Mouse (Mus musculus) CH12.LX (cell line): ENCODE measurements around the gene Cby1. TPM values are rescaled to one million over a fixed set of nuclear protein-coding genes. Genes with fewer than 3 reads are reported as not detected.
"Not testable (repeated sequence)": the region's sequence is repeated elsewhere in the genome, so short reads cannot be mapped to it uniquely, and the experiment has no call there.

Experiments used
- DNase-seq: peaks from one replicate; pipeline ENCODE4 v3.0.0-alpha.2; 2013; ENCODE audit errors: extremely low read depth
- H3K27ac ChIP-seq: 2 replicates; pipeline ENCODE4 v1.5.1; 2012; ENCODE audit warnings: low read depth, mild to moderate bottlenecking, control low read depth, moderate library complexity; ENCODE audit not compliant: insufficient read depth
- H3K27me3 ChIP-seq: replicated peaks from 2 replicates; pipeline ENCODE3; 2012; ENCODE audit warnings: inconsistent platforms
- H3K36me3 ChIP-seq, 2 experiments: replicated peaks in 1 of 2; 2 replicates each; pipeline versions ENCODE3 to v1.6.1; 2012; ENCODE audit warnings: inconsistent platforms in 1 of 2, low read length in 1 of 2, mild to moderate bottlenecking in 1 of 2, mixed read lengths in 1 of 2, moderate library complexity in 1 of 2; ENCODE audit not compliant: control insufficient read depth in 1 of 2, insufficient read depth in 1 of 2
- H3K4me1 ChIP-seq, 2 experiments: 2 replicates each; pipeline ENCODE4 v1.6.1; 2012; ENCODE audit warnings: inconsistent platforms in 1 of 2, moderate library complexity in 1 of 2; ENCODE audit not compliant: insufficient read depth in 2 of 2, control insufficient read depth in 1 of 2
- H3K4me2 ChIP-seq: 2 replicates; pipeline ENCODE4 v1.6.1; 2012; ENCODE audit warnings: low read depth, mild to moderate bottlenecking, control low read depth; ENCODE audit not compliant: poor library complexity, insufficient read depth, severe bottlenecking
- H3K4me3 ChIP-seq, 3 experiments: fragments of 150-350 bp in 1 of 3; sonication (generic) in 1 of 3; replicated peaks in 1 of 3; 2 replicates each; pipeline versions ENCODE3 to v1.5.1; 2011 to 2012; ENCODE audit warnings: low read depth in 2 of 3, low read length in 2 of 3, mild to moderate bottlenecking in 2 of 3, moderate library complexity in 2 of 3, control low read depth in 1 of 3, improper control_type of control experiment in 1 of 3, inconsistent platforms in 1 of 3, mixed read lengths in 1 of 3; ENCODE audit not compliant: poor library complexity in 1 of 3
- H3K79me2 ChIP-seq: replicated peaks from 2 replicates; pipeline ENCODE4 v1.6.1; 2012; ENCODE audit warnings: mild to moderate bottlenecking, moderate library complexity; ENCODE audit not compliant: control insufficient read depth, poor library complexity, insufficient read depth, severe bottlenecking; ENCODE audit errors: extremely low read depth
- H3K9ac ChIP-seq: 2 replicates; pipeline ENCODE4 v1.6.1; 2012; ENCODE audit warnings: low read depth, mild to moderate bottlenecking, control low read depth, moderate library complexity; ENCODE audit not compliant: insufficient read depth
- H3K9me3 ChIP-seq: replicated peaks from 2 replicates; pipeline ENCODE3; 2012; ENCODE audit warnings: low read length, inconsistent platforms, mixed read lengths
- BHLHE40 ChIP-seq: IDR thresholded peaks from 2 replicates; pipeline ENCODE4 v1.6.1; 2011; ENCODE audit warnings: mild to moderate bottlenecking, low read depth, low read length, improper control_type of control experiment
- CTCF ChIP-seq, 2 experiments: IDR thresholded peaks in 1 of 2; conservative IDR thresholded peaks in 1 of 2; 2 replicates each; pipeline ENCODE4 v1.5.1; 2011 to 2012; ENCODE audit warnings: low read depth in 2 of 2, low read length in 2 of 2, improper control_type of control experiment in 1 of 2, inconsistent platforms in 1 of 2, mild to moderate bottlenecking in 1 of 2, moderate library complexity in 1 of 2
- E2F4 ChIP-seq: IDR thresholded peaks from 2 replicates; pipeline ENCODE4 v1.6.1; 2011; ENCODE audit warnings: low read depth, low read length, improper control_type of control experiment; ENCODE audit not compliant: insufficient replicate concordance
- ELF1 ChIP-seq: IDR thresholded peaks from 2 replicates; pipeline ENCODE4 v1.6.1; 2014; ENCODE audit warnings: low read depth, mild to moderate bottlenecking, inconsistent platforms, low read length, improper control_type of control experiment
- EP300 ChIP-seq: IDR thresholded peaks from 2 replicates; pipeline ENCODE4 v1.6.1; 2011; ENCODE audit warnings: low read length, improper control_type of control experiment
- HCFC1 ChIP-seq: IDR thresholded peaks from 2 replicates; pipeline ENCODE4 v1.6.1; 2012; ENCODE audit warnings: low read depth, mild to moderate bottlenecking, inconsistent platforms, low read length, improper control_type of control experiment
- MAX ChIP-seq: IDR thresholded peaks from 2 replicates; pipeline ENCODE4 v1.6.1; 2011; ENCODE audit warnings: low read length, improper control_type of control experiment
- MEF2A ChIP-seq: IDR thresholded peaks from 2 replicates; pipeline ENCODE4 v1.6.1; 2014; ENCODE audit warnings: low read depth, mild to moderate bottlenecking, inconsistent platforms, low read length, improper control_type of control experiment, borderline replicate concordance
- MXI1 ChIP-seq: IDR thresholded peaks from 2 replicates; pipeline ENCODE4 v1.6.1; 2011; ENCODE audit warnings: mild to moderate bottlenecking, low read depth, low read length, improper control_type of control experiment
- NELFE ChIP-seq: IDR thresholded peaks from 2 replicates; pipeline ENCODE4 v1.6.1; 2011; ENCODE audit warnings: low read depth, low read length, improper control_type of control experiment
- NRF1 ChIP-seq: IDR thresholded peaks from 2 replicates; pipeline ENCODE4 v1.6.1; 2014; ENCODE audit warnings: low read depth, mild to moderate bottlenecking, inconsistent platforms, low read length, improper control_type of control experiment, moderate library complexity
- PAX5 ChIP-seq: IDR thresholded peaks from 2 replicates; pipeline ENCODE4 v1.6.1; 2012; ENCODE audit warnings: low read length, inconsistent platforms, mixed read lengths
- POLR2A ChIP-seq: IDR thresholded peaks from 2 replicates; pipeline ENCODE4 v1.6.1; 2011; ENCODE audit warnings: low read depth, mild to moderate bottlenecking, improper control_type of control experiment, low read length
- POLR2AphosphoS2 ChIP-seq: IDR thresholded peaks from 2 replicates; pipeline ENCODE4 v1.6.1; 2011; ENCODE audit warnings: low read depth, low read length, improper control_type of control experiment
- SIN3A ChIP-seq: IDR thresholded peaks from 2 replicates; pipeline ENCODE4 v1.6.1; 2012; ENCODE audit warnings: low read length, improper control_type of control experiment, inconsistent platforms
- SMC3 ChIP-seq: IDR thresholded peaks from 2 replicates; pipeline ENCODE4 v1.6.1; 2011; ENCODE audit warnings: low read depth, low read length, improper control_type of control experiment
- TBP ChIP-seq: conservative IDR thresholded peaks from 2 replicates; pipeline ENCODE4 v1.6.1; 2011; ENCODE audit warnings: low read depth, low read length, improper control_type of control experiment
- UBTF ChIP-seq: IDR thresholded peaks from 2 replicates; pipeline ENCODE4 v1.6.1; 2012; ENCODE audit warnings: low read depth, mild to moderate bottlenecking, inconsistent platforms, low read length, improper control_type of control experiment, moderate library complexity
- USF2 ChIP-seq: conservative IDR thresholded peaks from 2 replicates; pipeline ENCODE4 v1.6.1; 2011; ENCODE audit warnings: low read depth, low read length, improper control_type of control experiment
- ZC3H11A ChIP-seq: IDR thresholded peaks from 2 replicates; pipeline ENCODE4 v1.6.1; 2012; ENCODE audit warnings: low read depth, mild to moderate bottlenecking, inconsistent platforms, low read length, improper control_type of control experiment
- ZKSCAN1 ChIP-seq: IDR thresholded peaks from 2 replicates; pipeline ENCODE4 v1.6.1; 2012; ENCODE audit warnings: low read depth, inconsistent platforms, low read length, improper control_type of control experiment, borderline replicate concordance
- ZMIZ1 ChIP-seq: IDR thresholded peaks from 2 replicates; pipeline ENCODE4 v1.6.1; 2012; ENCODE audit warnings: low read depth, mild to moderate bottlenecking, inconsistent platforms, low read length, improper control_type of control experiment
- dilution Hi-C: fragments of 300-500 bp; cut with MboI; formaldehyde crosslinking; loops from 2 replicates; pipeline ENCODE4 v1.14.3; 2020; ENCODE audit warnings: low sequenced_read_pairs; ENCODE audit not compliant: extremely low pct_unique_long_range_greater_than_20kb, extremely low pct_ligation_motif_present
- in situ Hi-C: fragments of 300-500 bp; cut with MboI; formaldehyde crosslinking; loops from 3 replicates; pipeline ENCODE4 v1.14.3; 2019; ENCODE audit warnings: low sequenced_read_pairs, low pct_ligation_motif_present, low pct_unique_long_range_greater_than_20kb, mixed read lengths
- polyA plus RNA-seq: library from polyadenylated mRNA; unstranded; fragments of >175 nt; gene quantifications from 2 replicates; pipeline ENCODE4 v1.2.1, GENCODE M21; 2012; ENCODE audit warnings: low read depth; ENCODE audit not compliant: insufficient read length
- total RNA-seq, 2 experiments: library from RNA; depleted of rRNA; stranded (reverse); fragments of 300-350 nt in 1 of 2; fragments of >200 nt in 1 of 2; gene quantifications; 2 replicates each; pipeline ENCODE4 v1.2.3; 2012 to 2014

The Cby1 gene
- total and polyA plus RNA-seq, 3 experiments = 16.9 to 19.3 (median 17.6) TPM

- H3K4me1 ChIP-seq = peaks cover 2 to 24% of the 10 kb centered on the region in 2 experiments
- H3K36me3 ChIP-seq = peaks cover 39 to 63% of the 10 kb centered on the region in 2 experiments
- peak overlapping the region; percentile 42 for H3K27ac ChIP-seq
Measured at GRCm38 (mm10) chr15:79670972-79671299, 11.9 kb downstream of the Cby1 start.

DNA sequence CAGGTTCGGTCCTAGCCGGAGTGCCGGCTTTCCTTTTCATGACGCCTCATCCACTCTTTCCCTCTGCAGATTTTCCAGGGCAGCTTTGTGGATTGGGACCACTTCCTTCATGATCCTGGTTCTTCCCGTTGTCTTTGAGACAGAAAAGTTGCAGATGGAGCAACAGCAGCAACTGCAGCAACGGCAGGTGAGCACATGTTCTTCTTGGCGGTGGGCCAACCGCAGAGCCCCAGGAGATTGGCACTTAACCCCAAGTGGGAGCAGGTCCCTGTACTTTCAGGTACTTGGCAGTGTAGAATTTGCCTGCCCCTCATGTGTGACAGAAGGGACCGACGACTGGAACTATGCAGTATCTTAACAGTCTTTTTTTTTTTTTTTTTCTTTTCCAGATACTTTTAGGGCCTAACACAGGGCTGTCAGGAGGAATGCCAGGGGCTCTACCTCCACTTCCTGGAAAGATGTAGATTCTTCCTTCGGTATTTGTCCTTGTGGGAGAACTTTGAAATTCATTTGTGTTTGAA is 12.9 kb downstream of the Cby1 start:
- Histone ChIP-seq H3K4me3 (peak overlapping the region; percentile 57 to 89 (median 62)), H3K4me2 (peak overlapping the region; percentile 96), H3K4me1 (peaks cover 2 to 24% of the 10 kb centered on the region in 2 experiments), H3K79me2 (peaks cover 21% of the 10 kb centered on the region), H3K9ac (peak overlapping the region; percentile 46; the same call in 1 of the 2 replicates), H3K36me3 (peaks cover 40 to 63% of the 10 kb centered on the region in 2 experiments)
- dilution Hi-C loops, in situ Hi-C loops, DNase-seq, H3K27me3 ChIP-seq, H3K9me3 ChIP-seq, H3K27ac ChIP-seq: not testable (repeated sequence)

More at GRCm38 (mm10) chr15:79670972-79671299, 11.9 kb downstream of the Cby1 start:
- peak overlapping the region; percentile 84 for H3K9ac ChIP-seq
- peak overlapping the region; percentile 89 to 96 (median 89) for H3K4me3 ChIP-seq
- H3K9me3 ChIP-seq = no peaks in the 10 kb centered on the region
- no peaks in the 10 kb centered on the region for H3K27me3 ChIP-seq
- TF ChIP-seq USF2 (no peak), ELF1 (no peak), MXI1 (no peak), SIN3A (no peak), TBP (no peak), POLR2AphosphoS2 (no peak), POLR2A (no peak), MEF2A (no peak), HCFC1 (no peak), CTCF (conservative IDR thresholded peaks at IDR 0.05 in 1 of 2, IDR thresholded peaks at IDR 0.05 in 1 of 2; ENCODE audit: low read depth in 2 of 2, low read length in 2 of 2) (no peak), MAX (no peak), PAX5 (no peak)
- no peak for DNase-seq
- in situ Hi-C loops = no loop called here
- H3K79me2 ChIP-seq = peaks cover 21% of the 10 kb centered on the region
- H3K4me2 ChIP-seq = no peak overlapping the region
- dilution Hi-C loops = no loop called here

DNA sequence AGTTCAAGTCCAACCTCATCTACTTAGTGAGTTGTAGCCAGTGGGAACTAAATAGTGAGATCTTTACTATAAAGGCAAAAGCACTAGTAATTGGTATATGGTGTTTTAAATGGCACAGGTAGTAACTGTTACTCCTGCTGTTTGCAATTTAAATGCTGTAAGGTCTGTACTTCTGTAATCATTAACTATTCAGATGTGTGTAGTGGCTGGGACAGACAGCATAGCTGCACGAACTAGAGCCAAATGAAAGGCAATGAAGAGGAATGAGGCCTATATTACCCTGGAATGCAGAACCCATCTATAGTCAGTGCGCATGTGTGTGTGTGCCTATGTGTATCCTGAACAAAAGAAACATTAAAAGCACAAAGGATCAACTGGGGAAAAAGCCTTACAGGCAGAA is 18.9 kb downstream of the Cby1 start:
- TF ChIP-seq UBTF (no peak), POLR2A (no peak), SMC3 (no peak), NRF1 (no peak), HCFC1 (no peak), MXI1 (no peak), EP300 (no peak), E2F4 (no peak), ZMIZ1 (no peak), BHLHE40 (no peak), CTCF (conservative IDR thresholded peaks at IDR 0.05 in 1 of 2, IDR thresholded peaks at IDR 0.05 in 1 of 2; ENCODE audit: low read depth in 2 of 2, low read length in 2 of 2) (no peak), MEF2A (no peak), NELFE (no peak), ZKSCAN1 (no peak), ZC3H11A (no peak)
- TF ChIP-seq, all 38 proteins: peak for 0
- H3K36me3 ChIP-seq = peaks cover 39 to 80% of the 10 kb centered on the region in 2 experiments
- H3K9ac ChIP-seq = no peak overlapping the region
- DNase-seq = no peak
- H3K27ac ChIP-seq = no peak overlapping the region
- dilution Hi-C loops = no loop called here
- no peak overlapping the region for H3K4me3 ChIP-seq
- H3K4me1 ChIP-seq = peaks cover 3 to 29% of the 10 kb centered on the region in 2 experiments; a peak in 2 of 4 replicates
- no peak overlapping the region for H3K4me2 ChIP-seq
- no peaks in the 10 kb centered on the region for H3K27me3 ChIP-seq
- peaks cover 35% of the 10 kb centered on the region for H3K79me2 ChIP-seq
- in situ Hi-C loops = no loop called here
- H3K9me3 ChIP-seq = no peaks in the 10 kb centered on the region
